Mouse (Mus musculus): ENCODE data around the gene Hmcn2.

Hmcn2 gene

DNA sequence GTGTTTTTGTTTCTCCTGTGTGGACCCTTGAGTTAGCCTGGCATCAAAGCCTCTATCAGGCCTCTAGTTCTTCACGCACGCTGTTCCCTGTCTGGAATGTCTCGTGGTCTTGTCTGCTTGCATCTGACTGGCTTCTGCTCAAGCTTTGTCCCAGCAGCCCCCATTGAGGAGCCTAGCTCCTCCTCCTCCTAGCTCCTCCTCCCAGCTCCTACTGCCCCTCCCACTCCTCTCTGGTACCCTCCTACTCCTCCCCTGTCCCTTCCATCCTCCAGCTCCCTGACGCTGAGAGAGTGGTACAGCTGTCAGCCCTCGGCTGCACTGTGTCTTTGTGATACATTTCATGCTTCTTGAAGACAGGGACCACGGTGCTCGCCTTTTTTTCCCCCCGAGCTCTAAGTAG is 104.4 kb downstream of the Hmcn2 start:
- DNase-seq = peak; percentile 63

DNA sequence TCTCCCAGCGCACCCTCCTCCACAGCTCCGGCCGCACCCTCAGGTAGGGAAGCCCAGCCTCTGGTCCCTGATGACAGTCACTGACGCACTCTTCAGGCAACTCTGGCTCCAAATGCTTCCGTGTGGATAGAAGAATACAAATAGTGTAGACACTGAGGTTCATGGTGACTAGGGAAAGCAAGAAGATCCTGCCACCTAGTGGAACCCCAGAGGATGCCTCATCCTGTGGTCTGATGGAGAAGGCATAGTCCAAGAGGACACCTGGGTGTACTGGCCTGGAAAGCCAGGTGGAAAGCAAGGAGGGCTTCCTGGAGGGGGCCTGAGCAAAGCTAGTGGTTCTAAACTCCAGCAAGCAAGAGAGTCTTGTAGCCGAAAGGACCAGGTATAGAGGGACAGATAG is 106.7 kb downstream of the Hmcn2 start:
- peak; percentile 22 for DNase-seq

DNA sequence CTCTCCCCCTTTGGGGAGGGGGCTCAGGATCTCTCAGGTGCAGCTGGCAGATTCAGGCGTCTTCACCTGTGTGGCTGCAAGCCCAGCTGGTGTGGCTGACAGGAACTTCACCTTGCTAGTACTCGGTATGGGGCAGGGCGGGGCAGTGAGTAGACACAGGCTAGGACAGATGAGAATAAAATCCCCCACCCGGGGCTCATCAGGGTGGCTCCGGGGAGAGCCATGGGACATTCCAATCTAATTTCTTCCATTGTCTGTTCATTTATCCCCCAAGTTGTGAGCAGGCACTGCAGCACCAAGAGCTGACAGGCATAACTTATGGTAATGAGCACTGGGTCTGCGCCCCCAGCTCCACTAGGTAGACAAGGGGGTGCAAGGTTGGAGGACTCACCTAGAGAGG is 108.4 kb downstream of the Hmcn2 start:
- DNase-seq = no peak

DNA sequence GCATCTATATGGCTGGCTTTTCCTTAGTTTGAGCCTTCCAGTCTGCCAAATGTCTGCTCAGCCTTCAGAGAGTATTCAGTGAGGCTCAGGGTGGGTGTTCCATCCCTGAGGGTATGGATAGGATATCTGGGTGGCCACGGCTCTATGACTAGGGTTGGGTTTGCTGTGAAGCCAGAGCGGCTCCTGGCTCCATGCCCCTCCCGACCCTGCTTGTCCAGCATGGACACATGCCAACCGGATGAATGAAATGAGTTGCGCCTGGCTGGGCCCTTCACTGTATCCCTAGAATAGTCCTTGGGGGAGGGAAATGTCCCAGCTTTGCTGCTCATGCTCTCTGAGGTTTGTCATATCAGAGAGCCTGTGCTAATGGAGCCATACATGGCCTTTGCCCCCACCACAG is 117.3 kb downstream of the Hmcn2 start:
- no peak for DNase-seq

DNA sequence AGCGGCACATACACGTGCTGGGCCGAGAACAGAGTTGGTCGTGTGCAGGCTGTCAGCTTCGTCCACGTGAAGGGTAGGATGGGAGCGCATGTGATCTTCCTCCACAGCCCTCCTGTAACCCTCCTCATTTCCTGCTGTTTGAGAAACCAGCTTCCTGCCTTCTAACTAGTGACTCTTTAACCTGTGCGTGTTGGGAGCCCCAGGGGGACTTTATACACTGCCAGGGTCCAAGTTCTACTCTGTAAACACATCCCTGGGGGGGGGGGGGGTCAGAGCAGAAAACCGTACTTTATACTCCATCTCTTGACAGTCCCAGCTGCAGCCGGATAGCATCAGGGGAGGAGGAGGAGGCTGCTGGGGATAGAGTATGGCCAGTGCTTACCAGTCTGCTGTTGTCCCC is 120.5 kb downstream of the Hmcn2 start:
- no peak for DNase-seq

DNA sequence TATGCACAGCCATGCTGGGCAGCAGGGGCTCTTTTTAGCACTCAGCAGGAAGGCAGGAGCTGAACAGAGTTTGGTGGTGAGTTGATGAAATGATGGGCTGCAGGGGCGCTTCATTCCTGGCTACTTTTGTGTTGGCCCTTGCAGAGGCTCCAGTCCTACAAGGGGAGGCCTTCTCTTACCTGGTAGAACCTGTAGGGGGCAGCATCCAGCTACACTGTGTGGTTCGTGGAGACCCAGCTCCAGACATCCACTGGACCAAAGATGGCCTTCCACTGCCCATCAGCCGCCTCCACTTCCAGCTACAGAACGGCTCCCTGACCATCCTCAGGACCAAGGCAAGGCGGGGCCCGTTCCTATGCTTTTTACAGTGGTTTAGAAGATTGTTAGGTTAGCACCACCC is 121.4 kb downstream of the Hmcn2 start:
- DNase-seq = peak; percentile 72

DNA sequence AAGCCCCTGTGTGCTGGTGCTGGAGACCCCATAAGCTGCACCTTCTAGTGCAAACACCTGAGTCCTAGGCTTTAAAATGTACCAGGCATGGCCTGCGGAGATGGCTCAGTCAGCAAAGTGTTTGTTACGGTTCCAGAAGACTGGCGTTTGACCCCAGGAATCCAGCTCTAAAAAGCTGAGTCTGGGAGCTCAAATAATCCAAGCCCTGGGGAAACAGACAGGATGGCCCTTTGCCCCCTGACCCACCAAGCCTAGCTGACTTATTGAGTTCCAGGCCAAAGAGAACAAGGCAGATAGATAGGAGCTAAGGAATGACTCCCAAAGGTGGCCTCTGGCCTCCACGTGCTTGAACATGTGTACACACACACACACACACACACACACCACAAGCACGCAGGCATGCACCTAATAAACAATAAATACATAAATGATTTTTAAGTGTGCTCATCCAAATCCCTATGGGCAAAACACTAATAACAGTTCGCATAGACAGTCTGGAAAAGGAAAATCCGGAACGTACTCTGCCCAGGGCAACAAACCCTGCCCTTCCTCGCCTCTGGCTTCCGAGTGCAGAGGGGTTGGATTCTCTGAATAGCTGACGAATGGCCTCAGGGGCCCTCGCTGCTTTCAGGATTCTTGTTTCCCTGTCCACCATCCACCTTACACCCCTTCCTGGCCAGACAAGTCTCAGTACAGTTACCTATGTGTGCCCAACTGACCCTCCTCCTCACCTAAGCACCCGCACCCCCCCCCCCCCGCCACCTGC is 123.4 kb downstream of the Hmcn2 start:
- no peak for DNase-seq

DNA sequence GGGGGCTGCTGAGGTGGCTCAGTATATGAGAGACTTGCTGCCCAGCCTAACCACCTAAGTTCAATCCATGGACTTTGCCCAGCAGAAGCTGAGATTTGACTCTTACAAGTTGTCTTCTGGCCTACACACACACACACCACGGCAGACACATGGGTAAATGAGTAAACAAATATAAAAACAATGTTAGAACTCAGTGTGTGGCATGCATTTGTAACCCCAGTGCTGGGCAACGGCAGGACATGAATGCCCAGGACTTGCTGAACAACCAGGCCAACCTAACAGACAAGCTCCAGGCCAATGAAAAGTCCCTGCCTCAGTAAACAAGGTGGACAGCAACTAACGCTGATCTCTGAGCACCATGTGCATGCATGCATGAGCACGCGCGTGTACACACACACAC is 125.4 kb downstream of the Hmcn2 start:
- no peak for DNase-seq

DNA sequence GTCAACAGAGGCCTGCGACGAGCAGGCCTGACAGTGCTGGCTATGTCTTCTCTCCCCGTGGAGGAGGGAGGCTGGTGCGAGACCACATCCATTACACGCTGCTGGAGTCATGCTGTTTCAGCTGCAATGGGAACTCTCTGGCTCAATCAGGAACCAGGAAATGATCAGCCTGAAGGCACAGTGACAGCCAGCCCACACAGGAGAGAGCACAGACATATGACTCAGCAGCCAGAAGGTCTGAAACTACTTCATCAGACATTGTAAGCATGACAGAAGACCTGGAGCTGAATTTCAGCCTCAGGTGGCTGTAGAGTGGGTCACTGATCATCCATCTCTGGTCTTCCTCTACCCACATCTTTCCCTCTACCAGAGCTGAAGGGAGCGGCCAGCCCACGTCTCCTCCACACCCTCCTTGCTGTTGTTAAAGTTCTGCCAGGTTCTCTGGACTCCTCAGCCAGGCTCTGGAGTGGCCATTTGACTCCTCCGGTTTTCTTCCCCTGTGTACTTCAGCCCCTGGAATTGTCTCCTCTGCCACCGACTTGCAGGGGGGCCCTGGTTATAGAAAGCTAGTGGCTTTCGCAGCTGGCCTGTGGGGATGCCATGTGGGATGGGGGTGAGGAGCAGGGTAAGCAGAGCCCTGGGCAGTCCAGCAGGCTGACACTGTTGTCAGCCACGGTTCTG is 128.4 kb downstream of the Hmcn2 start:
- no peak for DNase-seq

DNA sequence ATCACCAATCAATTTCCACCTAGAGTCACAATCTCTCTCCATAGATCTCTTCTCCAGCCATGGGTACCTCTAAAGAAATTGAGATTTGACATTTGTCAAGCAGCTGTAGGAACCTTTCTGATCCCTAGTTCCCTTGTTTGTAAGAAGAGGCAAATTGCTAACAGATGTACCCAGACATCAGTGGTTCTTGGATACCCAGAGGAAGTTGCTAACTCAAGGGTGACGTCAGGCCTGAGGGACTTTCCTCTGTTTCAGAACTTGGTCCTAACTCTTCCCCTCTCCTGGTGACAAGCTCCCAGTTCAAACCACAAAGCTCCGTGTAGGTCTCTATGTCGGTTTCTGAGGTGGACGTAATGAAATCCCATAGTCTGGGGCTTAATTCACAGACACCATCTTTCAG is 131.8 kb downstream of the Hmcn2 start:
- DNase-seq = no peak

DNA sequence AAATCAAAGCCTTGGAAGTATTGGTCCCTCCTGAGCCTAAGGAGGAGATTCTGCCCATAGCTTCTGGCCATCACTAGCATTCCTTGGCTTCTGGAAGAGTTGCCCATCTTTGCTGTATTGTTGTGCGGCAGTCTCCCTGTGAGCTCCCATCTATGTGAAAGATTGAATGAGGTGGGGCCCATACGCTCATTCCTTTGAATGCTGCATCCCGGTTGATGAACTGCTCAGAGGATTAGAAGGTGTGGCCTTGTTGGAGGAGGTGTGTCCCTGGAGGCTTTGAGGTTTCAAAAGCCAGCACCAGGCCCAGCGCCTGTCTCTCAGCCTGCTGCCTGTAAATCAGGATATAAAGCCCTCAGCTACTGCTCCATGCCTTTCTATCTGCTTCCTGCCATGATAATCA is 132.2 kb downstream of the Hmcn2 start:
- DNase-seq = no peak

DNA sequence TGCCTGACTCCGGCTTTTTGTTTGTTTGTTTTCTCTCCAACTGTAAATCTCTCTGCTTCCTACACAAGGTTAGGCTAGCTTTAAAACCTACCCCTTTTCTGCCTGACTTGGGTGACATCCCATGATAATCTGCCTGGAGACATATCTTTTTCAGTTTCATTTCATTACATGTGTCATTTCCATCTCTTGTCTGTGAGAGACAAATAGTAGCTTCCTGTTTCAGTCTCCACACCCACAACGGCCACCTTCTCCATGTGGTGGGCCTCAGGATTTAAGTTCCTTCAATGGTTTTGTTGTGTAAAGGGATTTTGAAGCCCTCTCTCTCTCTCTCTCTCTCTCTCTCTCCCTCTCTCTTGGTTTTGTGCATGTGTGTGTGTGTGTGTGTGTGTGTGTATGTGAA is 133.3 kb downstream of the Hmcn2 start:
- DNase-seq = no peak

DNA sequence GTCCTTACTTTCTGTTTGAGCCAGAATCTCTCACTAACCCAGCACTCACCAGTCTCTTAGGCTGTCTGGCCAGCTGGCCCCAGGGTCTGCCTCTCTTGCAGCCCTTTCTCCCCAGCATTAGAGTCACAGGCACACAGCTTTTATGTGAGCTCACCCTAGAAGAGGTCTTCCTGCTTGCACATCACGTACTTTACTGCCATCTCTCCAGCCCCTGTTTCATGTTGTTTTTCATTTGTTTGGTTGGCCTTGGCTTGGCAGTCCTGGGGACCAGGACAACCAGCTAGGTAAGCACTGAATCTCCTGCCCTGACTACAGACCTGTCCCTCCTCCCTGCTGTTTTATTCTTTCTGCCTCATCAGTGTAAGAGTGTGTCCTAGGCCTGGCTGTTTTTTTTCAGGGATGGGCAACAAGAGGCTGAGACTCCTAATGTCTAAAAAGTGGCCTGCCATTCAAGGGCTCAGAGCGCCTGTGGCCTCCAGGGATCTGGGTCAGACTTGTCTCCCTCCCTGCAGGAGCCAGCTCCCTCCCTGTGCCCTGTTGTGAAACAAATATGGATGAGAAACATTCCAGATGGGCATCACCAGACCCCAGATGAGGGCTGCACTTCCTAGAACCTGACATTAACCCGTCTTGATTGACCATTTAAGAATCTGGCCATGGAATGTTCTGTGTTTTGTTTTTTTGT is 134.7 kb downstream of the Hmcn2 start:
- DNase-seq = no peak

DNA sequence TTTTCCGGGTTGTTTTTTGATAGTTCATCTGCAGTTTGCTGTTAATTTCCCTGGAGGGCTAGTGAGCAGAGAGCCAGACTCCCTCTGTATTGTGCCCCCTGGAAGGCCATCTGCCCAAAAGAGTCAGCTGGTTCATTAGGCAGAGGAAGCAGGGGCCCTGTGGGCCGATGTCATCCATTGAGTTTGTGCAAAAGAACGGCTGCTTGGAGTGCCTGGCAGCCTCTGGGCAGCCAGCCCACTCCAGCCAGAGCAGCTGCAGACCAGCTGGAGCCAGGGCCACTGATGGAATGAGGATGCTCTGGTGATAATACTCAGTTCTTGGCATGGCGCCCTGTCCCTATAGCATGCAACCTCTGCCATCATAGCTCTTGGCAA is 135.2 kb downstream of the Hmcn2 start:
- DNase-seq = peak; percentile 34

DNA sequence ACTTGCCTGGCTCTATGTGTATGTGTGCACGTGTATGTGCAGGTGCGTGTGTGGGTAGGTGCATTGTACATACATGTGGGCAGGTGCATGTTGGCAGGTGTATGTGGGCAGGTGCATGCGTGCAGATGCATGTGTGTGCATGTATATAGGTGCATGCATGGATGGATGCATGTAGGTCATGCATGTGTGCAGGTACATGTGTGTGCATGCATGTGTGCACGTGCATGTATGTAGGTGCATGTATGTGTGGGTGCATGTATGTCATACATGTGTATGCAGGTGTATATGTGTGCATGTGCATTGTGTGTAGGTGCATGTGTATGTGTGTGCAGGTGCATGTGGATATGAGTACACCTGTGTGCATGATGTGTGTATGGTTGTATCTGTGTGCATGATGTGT is 135.7 kb downstream of the Hmcn2 start:
- DNase-seq = no peak

DNA sequence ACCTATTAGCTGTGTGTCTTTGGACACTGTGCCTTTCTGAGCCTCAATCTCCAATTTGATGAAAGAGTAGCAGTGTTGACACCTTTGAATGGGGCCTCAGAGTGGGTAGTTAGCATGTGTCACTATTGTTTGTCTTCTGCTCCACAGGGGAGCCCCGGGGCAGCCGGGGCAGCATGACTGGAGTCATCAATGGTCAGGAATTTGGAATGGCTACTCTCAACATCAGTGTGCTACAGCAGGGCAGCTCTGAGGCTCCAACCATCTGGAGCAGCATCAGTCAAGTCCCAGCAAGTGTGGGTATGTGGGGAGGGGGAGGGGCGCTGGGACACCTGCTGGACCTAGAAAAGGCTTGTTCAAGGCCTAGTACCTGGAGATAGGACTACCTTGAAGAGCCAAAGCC is 136.4 kb downstream of the Hmcn2 start:
- DNase-seq = no peak

DNA sequence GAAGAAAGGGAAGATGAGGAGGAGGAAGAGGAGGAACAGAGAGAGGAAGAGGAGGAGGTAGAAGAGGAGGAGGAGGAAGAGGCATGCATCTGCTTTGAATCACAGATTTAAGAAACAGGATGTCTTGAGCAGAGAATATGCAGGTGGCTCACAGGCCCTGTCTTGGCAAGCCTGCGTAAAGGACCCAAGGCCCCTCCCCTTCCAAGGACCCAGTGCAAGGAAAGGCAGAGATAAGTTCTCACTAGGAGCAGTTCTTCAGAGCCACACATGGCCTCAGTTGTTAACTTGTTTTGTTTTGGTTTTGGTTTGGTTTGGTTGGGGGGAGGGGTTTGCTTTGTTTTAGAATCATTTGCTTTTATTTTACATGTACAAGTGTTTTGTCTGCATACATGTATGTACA is 137.3 kb downstream of the Hmcn2 start:
- no peak for DNase-seq

DNA sequence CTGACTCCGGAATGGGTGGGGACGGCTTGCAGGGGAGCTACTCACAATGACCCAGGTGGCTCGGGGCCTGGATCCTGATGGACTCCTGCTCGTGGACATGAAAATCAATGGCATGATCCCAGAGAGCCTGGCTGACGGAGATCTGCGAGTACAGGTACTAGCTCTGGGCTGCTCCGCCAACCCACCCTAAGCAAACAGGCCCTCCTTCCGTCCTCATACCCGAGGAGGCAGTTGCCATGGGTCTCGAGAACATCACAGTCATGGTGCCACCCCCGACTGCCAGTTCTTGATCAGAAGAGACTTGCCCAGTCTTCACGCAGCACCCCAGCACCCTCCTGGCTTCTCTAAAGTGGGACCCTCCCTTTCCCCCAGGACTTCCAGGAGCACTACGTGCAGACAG is 138.8 kb downstream of the Hmcn2 start:
- DNase-seq = no peak

DNA sequence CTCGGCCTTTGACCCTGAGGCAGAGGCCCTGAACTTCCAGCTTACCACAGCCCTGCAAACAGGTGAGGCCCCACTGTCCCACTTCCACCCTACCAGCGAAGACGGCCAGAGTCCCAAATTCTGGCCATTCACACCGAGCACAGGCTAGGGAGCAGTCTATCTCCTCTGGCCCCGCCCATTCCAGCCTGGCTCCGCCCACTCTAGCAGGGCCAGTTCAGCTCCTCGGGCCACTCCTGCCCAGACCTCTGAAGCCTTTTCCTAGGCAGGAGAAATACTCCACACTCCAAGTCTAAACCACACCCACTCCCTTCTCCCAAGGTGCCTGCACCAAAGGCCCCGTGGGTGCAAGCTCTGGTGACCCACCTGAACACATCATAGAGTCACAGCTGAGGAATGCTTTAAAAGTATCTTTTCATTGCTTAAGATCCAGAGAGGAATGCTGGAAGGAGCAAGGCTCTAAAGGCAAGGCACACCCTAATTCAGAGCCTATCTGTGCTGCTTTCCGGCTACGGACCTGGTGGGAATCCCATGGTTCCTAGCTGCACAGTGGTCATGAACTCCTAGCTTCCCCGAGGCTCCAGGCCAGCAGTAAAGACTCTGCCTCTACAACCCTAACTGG is 139.5 kb downstream of the Hmcn2 start:
- peak; percentile 42 for DNase-seq

DNA sequence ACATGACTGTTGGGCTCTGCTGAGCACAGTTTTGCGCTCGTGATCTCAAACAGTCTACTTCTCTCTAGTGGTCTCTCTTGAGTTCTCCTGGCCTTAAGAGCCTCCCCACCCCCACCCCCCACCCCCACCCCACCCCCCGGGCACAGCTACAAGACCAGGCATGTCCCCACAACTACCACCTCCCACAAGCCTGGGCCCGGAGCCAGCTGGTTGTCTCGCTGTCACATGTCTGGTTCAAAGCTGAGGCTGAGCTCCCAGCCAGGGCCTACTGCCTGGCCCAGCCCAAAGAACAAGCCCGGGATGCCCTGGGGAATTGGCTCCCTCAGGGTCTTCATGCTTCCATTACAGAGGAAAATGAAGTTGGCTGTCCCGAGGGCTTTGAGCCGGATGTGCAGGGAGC is 140.1 kb downstream of the Hmcn2 start:
- DNase-seq = no peak

DNA sequence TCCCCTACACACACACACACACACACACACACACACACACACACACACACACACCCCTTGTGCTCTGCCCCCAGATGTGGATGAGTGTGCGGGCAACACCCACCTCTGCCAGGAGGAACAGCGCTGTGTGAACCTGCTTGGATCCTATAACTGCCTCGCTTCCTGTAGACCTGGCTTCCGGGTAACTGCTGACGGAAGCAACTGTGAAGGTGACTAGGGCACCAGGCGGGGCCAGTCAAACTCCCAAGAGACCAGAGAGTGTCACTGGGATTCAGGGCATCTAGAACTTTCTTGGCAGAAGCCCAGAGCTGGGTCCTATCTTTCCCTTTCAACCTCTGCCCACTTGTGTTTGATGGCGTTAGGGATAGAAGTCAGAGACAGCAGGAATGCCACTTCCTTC is 141.2 kb downstream of the Hmcn2 start:
- no peak for DNase-seq

DNA sequence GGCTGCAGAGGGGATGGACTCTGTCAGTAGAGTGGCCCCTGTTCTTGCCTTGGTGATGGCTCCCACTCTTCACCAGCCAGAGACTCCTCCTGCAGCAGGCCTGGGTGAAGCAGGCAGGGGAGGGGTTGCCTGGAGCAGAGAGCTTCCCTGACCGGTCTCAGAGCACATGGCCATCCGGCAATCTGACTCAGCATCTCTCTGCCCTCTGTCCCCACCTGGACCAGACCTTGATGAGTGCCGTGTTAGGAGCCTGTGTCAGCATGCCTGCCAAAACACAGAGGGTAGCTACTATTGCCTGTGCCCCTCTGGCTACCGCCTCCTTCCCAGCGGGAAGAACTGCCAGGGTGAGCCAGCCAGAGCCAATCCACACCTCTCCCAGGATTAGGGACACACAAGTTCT is 144.2 kb downstream of the Hmcn2 start:
- DNase-seq = no peak

DNA sequence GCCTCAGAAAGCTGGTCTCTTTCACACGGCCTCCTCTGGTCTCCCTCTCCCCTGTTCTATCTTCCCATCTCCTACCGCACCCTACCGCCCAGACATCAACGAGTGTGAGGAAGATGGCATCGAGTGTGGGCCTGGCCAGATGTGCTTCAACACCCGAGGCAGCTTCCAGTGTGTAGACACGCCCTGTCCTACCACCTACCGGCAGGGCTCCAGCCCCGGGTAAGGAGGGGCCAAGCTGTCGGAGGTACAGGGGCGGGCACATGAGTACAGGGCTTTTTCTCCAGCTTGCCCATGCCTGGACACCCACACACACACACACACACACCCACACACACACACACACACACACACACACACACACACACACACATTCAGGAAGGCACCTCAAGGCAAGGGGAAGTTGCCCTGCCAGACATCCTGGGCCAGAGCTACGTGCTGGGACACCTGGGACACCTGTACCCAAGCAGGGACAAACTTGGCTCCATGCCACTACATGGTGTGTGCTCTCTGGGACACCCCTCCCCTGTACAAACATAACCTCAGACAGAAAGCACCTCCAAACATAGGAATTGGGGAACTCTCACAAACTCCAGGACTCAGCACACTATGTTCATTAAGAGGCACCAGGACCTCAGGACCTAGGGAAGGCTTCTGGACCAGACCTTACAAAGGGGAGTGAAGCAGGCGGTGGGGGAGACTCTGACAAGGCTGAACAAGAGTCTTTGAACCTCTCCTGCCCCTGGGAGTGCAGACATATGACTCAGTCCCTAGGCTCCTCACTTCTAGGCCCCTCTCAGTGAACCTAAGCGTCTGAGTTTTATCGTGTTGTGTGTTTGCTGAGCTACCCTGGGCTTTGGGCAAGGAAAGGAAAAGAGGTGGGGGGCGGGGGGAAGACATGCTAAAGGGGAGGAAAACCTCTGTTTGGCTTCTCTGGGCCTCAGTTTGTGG is 145.0 kb downstream of the Hmcn2 start:
- no peak for DNase-seq
